Mouse (Mus musculus) lung, postnatal 10 days (tissue): ENCODE results near the gene Ppp3r2.

Experiments used
- DNase-seq: peaks from one replicate; pipeline ENCODE4 v3.0.0; 2021

The Ppp3r2 gene

DNA sequence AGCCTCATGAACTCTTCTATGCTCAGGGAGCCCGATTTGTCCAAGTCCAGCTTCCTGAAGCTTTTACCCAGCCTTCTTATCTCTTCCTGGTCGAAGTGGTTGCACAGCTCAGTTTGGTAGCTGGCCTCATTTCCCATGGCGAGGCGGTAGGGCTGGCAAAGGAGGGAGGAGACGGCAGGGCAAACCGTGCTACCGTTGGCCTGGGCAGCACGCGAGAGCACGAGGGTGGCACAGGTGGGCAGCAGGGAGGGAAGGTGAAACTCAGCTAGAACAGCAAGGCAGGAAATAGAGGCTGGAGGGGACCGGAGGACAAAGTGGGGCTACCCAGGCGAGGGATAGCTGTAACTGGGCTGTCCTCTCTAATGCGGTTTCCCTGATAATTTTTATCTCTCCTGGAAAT lies at the start of gene Ppp3r2:
Gene Ppp3r2, minus strand, starts transcription at position 213 of the 400 bp plus-strand sequence.
- no peak for DNase-seq

DNA sequence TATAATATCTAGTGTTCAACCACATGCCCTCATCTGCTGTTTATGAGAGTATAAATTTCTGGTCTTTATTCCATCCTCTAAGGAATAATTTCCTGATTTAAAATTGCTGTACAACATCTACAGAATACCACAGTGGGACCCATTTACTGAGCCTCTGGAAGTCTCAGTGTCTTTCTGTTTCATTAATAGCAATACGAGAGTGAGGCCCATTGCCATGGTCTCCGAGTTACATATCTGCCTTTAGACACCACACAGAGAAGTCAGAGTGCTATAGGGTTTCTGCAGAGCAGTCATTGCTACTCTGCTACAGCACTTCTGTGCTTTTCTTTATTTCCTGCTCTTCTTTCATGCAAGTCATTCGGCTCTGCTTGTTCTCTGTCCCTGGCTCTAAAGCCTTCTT lies 47.5 kb upstream of the Ppp3r2 start:
- DNase-seq: no peak

DNA sequence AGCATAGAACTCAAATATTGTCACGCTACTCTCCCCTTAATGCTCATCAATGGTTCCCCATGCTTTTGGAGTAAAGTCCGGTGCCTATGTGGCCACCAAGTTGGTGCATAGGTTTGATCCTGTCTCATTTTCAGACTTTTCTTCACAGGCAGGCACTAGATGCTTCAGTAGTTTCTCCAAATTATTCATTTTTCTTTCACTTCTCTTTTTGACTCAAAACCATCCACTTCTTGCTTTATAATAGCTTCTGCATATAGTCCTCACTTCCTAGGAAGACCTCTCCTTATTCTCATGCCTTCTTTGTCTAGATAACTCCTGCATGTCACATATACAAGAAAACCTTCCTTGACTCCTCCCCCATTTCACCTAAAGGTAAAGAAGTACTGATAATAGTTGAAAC lies 42.1 kb upstream of the Ppp3r2 start:
- no peak for DNase-seq

DNA sequence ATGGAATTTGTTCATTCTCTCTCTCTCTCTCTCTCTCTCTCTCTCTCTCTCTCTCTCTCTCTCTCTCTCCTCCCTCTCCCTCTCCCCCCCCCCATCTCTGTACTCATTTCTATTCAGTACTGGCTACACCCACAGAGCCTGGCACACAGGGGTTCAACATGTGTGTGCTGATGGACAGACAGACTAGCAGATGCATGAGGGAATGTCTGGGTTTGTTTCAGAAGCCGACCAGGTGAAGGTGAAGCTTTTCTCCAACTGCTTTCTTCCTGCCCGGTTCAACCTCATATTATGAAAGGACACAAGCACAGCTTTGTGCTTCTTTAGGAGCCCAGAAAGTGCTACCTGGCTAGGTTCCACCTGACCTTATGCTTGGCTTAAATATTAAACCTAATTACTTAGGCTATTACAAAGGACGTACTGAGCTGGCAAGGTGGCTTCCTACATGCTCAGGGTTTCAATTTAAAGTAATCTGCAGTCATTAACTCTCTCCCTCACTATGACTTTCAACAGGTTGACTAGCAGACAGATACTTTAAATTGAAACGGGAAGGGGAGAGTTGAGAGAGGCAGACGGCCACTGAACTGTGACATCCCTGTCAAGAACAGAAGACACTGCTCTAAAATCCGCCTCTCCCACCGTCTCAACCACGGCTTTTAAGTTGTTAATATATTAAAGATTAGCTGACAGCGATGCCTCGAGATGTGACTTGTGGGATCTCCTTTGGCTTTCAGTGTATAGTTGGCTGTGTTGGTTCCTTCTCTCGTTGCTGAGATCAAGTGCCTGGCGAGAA lies 9.8 kb upstream of the Ppp3r2 start:
- no peak for DNase-seq

DNA sequence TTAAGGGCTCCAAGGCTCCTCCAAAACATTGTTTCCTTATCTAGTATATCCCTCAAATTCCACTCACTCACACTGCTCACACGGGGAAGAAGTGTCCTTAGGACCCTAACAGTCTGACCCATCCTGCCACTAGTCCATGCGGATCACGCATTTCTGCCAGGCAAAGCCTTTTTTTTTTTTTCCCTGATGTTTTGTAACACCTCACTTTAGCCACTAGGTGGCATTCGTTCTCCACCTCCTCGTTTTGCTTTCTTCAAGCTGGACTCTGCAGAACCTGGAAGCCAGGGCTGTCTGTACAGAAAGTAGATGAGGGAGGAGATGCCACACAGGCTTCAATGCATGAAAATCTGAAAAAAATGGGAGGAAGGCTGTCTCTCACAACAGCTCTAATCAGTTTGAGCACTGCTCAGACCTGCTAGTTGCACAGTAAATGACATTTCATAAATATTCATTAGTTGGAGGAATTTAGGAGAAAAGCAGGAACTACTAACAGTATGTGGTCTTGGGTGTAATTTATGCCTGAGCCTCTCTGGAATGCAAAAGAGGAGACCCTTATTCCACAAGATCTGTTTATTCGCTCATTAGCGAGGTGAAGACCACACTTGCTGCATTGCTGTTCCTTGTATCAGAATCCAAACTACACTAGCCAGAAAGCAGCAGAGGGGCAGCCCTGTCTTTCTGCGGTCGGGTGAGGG lies 6.9 kb upstream of the Ppp3r2 start:
- DNase-seq: peak; percentile 51

DNA sequence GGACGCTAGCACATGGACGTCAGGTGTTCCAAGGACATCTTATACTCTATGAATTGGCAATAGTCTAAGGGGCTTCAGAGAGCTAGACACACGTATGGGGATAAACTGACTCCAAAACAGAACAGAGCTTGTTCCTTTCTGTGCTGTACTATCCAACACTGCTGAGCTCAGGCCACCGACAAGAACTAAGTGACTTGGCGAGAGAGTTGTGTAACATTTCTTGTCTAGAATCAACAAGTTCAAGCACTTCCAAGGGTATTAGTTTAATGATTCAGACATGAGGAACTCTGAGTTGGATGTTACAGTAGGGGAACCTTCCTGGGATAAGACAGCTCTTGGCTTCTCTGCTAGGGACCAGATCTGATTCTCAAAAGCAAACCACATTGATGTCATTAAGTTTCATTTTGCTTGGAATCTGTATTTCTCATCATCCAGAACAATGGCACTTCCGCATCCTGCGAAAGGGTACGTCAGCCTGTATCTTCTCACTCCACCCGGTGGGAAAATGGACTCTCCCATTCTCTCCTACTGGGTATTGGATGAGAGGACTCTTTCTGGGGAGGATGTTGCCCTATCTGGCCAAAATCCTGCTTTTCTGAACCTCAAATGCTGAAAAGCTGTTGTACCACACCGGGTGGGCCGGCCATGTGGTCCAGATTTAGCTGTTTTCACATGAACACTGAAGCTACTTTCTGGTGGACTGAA lies 1.5 kb downstream of the Ppp3r2 start:
- DNase-seq: peak; percentile 14

DNA sequence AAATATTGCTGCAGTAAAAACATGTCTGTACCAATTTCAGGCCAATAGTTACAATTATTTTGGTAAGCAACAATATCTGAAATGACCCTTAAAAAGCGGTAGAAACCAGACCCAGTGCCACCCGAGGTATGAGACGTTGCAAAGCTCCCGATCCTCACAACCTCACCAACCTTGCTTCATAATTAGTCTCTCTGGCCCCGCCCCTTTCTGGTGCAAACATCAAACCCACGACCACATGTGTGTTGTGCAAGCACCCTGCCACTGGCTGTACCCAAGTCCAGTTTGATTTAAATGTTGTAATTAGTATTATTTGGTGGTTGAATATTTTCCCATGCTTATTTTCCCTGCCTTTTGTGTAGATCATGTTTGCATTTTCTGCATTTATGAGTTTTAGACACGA lies 5.0 kb downstream of the Ppp3r2 start:
- DNase-seq: no peak

DNA sequence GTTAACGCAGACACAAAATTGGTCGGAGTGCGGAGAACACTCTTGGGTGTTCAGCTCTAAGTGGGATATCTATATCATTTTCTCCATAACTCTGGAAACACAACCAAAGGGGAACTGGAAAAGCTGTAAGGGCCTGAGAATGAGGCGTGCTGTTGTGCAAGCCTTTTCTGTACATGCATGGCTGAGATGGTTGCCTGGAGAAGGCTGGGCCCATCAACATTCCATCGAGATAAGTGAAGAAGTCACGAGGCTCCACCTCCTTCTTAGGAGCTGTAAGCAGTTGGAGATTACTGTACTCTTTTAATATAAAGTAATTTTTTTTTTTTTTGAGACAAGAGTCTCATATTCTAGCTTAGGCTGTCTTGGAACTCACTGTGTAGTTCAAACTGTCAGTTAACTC lies 5.8 kb downstream of the Ppp3r2 start:
- peak; percentile 45 for DNase-seq

DNA sequence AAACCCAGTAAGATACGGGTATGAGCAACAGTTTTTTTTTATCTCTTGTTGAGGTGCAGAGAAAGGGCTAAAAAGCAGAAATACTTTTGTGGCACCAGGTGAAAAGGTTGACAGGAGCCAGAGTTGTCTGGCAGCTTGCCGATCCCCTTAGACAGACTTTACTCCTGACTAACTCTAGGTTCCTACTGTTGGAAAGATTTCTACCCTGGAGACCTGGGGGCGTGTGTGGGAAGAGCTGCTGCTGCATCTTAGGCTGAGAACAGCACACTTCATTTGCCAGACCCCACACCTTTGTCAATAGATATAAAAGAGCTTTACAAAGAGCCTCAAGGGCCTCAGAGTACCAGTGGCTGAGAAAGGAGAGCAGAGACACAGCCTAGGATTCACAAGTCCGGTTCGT lies 17.0 kb downstream of the Ppp3r2 start:
- no peak for DNase-seq

DNA sequence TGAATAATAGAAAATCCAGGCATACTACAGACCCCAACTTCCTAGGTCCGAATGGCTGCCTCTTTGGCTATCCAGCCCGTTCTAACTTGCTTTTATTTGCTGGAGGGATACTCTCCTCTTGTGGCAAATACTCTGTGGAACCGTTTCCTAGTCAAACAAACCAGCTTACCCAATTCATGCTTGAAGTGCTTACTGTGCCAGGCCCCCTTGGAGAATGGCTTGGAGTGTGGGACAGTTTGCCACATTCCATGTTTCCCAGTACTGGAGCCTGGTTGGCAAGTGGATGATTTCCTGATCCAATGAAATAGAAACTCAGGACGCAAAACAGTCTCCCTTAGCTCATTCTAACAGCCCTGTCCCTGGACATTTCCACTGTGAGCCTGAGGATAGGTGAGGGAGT lies 19.6 kb downstream of the Ppp3r2 start:
- peak; percentile 16 for DNase-seq

DNA sequence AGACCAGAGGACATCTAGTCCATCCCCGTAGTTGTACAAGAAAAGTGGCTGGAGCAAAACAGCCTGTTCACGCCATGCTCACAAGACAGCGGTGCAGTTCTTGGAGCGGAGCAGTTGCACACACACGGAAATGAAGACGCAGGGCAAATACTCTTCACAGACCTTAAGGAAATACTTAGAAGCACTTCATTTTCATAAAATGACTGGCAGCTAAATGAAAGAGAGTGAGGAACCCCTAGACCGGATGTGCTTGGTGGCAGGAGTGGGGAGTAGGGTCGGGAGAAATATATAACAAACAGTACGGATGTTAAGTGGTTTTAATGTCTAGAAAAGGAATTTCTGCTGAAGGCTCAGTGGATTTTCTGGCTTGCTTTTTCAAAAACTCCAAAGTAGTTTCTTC lies 20.2 kb downstream of the Ppp3r2 start:
- no peak for DNase-seq

DNA sequence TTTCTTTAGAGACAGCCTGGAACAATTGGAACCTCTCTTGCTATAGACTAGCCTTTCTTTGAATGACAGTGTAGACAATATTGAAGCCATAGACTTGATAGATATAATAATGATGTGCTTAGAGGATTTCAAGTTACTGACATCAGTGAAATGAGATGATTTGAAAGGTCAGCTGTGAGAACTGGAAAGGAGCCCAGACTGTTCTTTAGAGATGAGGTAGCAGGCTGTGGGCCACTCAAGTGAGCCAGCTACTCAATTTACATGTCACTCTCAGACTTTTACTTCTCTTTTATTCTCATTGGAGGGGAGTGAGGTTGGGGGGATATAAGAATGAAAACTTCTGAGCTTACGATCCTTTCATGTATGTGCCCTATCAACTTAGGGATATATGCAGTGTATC lies 22.4 kb downstream of the Ppp3r2 start:
- no peak for DNase-seq

DNA sequence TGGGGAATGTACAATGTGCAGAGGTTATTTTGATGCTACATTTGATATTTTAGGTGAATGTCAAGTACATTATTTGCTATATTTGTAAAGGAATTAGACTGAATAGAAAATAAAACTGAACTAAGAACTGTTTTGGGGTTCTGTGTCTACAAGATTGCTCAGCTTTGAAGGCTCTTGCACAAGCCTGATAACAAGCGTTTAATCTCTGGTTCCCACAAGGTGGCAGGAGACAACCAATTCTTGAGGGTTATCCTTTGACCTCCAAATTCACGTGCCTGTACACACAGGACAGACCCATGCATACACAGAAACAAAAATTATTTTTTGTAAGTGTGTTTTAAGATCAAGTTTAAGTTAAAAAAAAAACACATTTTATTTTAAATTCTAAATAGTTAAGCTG lies 41.9 kb downstream of the Ppp3r2 start:
- no peak for DNase-seq

DNA sequence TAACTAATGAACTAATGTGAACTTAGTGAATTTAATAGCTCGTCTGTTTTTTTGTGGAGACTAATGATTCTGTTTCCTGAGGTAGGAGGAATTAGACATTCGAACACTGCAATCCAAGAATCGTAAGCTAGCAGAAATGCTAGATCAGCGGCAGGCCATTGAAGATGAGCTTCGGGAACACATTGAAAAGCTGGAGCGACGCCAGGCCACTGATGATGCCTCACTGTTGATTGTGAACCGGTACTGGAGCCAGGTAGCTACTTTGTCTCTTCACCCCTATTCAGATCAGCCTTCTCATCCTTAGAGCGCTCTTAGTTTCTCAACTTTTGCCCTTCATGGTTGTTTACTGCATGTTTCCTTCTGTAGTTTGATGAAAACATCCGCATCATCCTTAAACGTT lies 44.0 kb downstream of the Ppp3r2 start:
- no peak for DNase-seq

DNA sequence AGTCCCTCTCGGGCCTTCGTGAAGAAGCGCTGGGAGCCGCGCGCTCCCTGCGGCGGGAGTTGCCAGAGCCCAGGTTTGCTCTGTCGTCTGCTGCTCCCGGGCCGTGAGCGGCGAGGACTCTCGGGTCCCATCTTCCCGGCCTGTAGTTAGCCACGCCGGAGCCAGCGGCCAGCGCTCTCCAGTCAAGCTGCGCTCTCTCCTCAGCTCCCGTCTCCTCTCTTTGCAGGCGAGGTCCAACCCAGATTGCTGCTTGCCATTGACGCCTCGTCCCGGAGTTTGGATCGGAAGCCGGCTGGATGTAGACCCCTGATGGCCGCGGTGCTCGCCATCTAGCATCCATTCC lies 49.7 kb downstream of the Ppp3r2 start:
- no peak for DNase-seq

DNA sequence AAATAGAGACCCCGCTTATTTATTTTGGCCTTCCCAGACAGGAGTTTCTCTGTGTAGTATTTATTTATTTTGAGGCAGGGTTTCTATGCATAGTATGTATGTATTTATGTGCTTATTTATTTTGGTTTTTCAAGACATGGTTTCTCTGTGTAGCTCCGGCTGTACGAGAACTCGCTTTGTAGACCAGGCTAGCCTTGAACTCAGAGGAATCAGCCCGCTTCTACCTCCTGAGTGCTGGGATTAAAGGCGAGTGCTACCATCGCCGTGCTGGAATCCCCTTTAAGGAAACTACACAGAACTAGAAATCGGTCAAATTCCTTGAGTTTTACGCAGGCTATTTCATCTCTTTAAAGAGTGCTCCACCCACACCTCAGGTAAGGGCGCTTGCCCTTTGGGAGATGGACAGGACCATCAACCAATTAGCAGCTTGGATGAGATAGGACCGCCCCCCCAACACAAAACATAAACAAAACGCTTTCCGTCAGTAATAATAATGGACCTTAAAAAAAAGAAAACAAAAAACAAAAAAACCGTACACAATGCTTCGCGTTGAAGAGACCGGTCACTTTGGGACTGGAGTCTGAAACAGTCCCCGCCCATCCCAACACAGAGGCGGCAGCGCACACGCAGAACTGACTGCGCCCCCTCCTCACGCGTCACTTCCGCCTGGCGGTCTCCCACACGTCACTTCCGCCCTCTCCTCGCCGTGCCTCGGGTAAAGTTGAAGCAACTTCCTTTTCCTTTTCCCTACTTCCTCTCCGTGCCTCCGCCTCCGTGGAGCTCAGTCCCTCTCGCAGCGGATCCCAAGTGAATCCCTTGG lies 50.3 kb downstream of the Ppp3r2 start, which contains the start of gene Rnf20:
Gene Rnf20, plus strand, starts transcription at position 688 of the 820 bp plus-strand sequence.
- DNase-seq: peak; percentile 98

DNA sequence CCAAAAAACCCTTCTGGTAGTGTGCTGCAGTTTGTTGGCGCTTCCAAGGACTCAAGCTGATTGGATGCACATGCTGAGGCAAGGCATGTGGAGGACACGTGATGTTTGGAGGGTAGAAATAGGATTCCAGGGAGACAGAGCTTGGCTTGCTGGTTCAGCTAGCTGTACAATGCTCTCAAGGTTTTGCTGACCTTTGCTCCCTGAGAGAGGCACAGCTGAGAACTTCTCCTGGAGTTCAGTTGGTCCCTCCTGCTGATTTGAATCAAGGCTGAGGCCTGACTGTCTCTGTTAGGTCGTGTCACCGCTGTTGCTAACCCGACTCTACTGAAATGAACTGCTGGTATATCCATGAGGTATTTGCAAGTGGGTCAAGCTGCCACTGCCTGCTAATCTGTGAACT lies 52.9 kb downstream of the Ppp3r2 start:
- no peak for DNase-seq
